Mouse (Mus musculus) left cerebral cortex, postnatal 14 days (tissue): ENCODE data around the gene Igfbp7. TPM values are rescaled to one million over a fixed set of nuclear protein-coding genes. Genes with fewer than 3 reads are reported as not detected.

Source experiments
- DNase-seq, 2 experiments: peaks; one replicate each; pipeline ENCODE4 v3.0.0; 2021 to 2022; ENCODE audit warnings: low spot score in 2 of 2, mixed read lengths in 1 of 2
- intact Hi-C: fragments of 180-260 bp; cut with DNase I; formaldehyde crosslinking; loops from one replicate; pipeline ENCODE4 v1.15.1; 2025
- total RNA-seq, 2 experiments: library from RNA; stranded (reverse); gene quantifications; 2 replicates each; pipeline ENCODE4 v1.2.3; 2021

Igfbp7 gene
- total RNA-seq, 2 experiments from 2014 or later, result 66.5 to 70.9 TPM

DNA sequence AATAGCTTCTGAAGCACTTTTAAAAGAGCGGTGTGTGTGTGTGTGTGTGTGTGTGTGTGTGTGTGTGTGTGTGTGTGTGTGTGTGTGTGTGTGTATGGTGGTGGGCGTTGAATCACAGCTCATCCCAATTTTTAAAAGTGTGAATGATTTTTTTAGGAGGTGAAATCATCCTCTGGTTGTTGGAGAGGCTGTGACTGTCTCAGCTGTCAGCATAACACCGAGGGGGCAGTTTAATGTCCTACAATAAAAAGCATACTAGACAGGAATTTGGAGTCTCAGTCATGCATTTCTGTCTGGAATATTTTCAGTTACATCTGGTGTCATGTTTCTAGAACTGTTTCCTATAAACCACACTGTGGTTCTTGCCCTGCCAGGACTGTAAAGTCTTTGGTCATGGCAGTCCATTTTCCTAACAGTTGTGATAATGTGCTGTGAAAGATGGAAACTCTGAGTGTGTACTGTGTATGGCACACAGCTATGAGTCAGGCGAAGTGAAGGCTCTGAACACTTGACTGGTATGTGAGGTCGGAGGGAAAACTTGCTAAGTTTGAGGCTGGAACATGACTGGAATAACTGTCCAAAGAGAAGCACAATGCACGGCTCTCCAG is 106.4 kb downstream of the Igfbp7 start:
- DNase-seq, result peak in 1 of 2 experiments; percentile 32

DNA sequence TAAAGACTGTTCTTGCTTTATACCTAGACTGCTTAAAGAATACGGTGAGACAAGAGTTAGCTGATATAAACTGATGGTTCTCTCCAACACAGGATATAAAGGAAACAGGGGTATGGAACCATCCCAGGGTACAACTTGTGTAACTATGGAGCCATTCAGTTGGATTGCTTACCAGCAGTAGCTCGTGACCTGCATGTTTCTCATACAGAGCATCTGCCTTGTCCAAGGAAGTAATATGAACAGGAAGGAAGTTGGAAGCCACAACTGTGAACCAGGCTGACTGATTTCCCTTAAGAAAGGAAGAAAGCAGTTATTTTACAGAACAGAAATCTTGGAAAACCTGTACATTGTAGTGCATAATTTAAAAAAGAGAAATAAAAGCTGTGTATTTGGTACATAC is 108.4 kb downstream of the Igfbp7 start:
- no peak for DNase-seq
- intact Hi-C loops, result no loop called here

More for the DNA sequence above, 106.4 kb downstream of the Igfbp7 start:
- intact Hi-C loops, result no loop called here

Other genes starting within 250 kb of the Igfbp7 start
- not detected for gene Spink2, start 196.6 kb downstream of the Igfbp7 start, total RNA-seq
- gene Rest, start 142.6 kb downstream of the Igfbp7 start, total RNA-seq, result 1 to 10 TPM; 4.2 TPM
- 10 to 100 TPM; 22.8 to 24.6 TPM for gene Noa1, start 98.0 kb downstream of the Igfbp7 start, total RNA-seq
- 10 to 100 TPM; 46.6 to 51.7 TPM for gene Polr2b, start 97.9 kb downstream of the Igfbp7 start, total RNA-seq